Mouse (Mus musculus) stomach, embryonic 15.5 days (tissue): ENCODE data around the gene Skint5. TPM values are rescaled to one million over a fixed set of nuclear protein-coding genes. Genes with fewer than 3 reads are reported as not detected.
"Not testable (repeated sequence)": the region's sequence is repeated elsewhere in the genome, so short reads cannot be mapped to it uniquely, and the experiment has no call there.

Experiments used
- ATAC-seq: fragments of 200-750 bp; cut with Nextera tagmentation; 2 replicates; pipeline ENCODE4 v1.8.0; 2017; ENCODE audit warnings: low read depth, moderate number of reproducible peaks, moderate TSS enrichment; ENCODE audit not compliant: insufficient read depth, low FRiP score
- H3K27ac ChIP-seq: fragments of 300-500 bp; sonication (generic); 2 replicates; pipeline ENCODE4 v1.5.1; 2015; ENCODE audit warnings: mild to moderate bottlenecking, inconsistent platforms
- H3K27me3 ChIP-seq: fragments of 300-500 bp; sonication (generic); replicated peaks from 2 replicates; pipeline ENCODE4 v1.6.1; 2015; ENCODE audit warnings: inconsistent platforms
- H3K36me3 ChIP-seq: fragments of 300-500 bp; sonication (generic); 2 replicates; pipeline ENCODE4 v1.6.1; 2015; ENCODE audit warnings: inconsistent platforms
- H3K4me1 ChIP-seq: fragments of 300-500 bp; sonication (generic); 2 replicates; pipeline ENCODE4 v1.6.1; 2015; ENCODE audit warnings: inconsistent platforms
- H3K4me2 ChIP-seq: fragments of 300-500 bp; sonication (generic); 2 replicates; pipeline ENCODE4 v1.6.1; 2015; ENCODE audit warnings: mild to moderate bottlenecking, inconsistent platforms
- H3K4me3 ChIP-seq: fragments of 300-500 bp; sonication (generic); replicated peaks from 2 replicates; pipeline ENCODE4 v1.5.1; 2015; ENCODE audit warnings: inconsistent platforms
- H3K9ac ChIP-seq: fragments of 300-500 bp; sonication (generic); 2 replicates; pipeline ENCODE4 v1.6.1; 2015; ENCODE audit warnings: inconsistent platforms
- H3K9me3 ChIP-seq: fragments of 300-500 bp; sonication (generic); 2 replicates; pipeline ENCODE4 v1.6.1; 2016; ENCODE audit warnings: inconsistent platforms
- WGBS: fragments of 180-500 bp; shearing (Covaris S2); methylation state at CpG from one replicate; pipeline ENCODE4 v1.1.7; 2015; 5-methylcytosine and 5-hydroxymethylcytosine counted together
- polyA plus RNA-seq: library from polyadenylated mRNA; unstranded; fragments of >200 nt; fragmentation: Nextera tagmentation; extraction: Ambion mirVana; gene quantifications from 2 replicates; pipeline ENCODE4 v1.2.1, GENCODE M21; 2015

Skint5 gene
- not detected in 2 replicates for polyA plus RNA-seq

DNA sequence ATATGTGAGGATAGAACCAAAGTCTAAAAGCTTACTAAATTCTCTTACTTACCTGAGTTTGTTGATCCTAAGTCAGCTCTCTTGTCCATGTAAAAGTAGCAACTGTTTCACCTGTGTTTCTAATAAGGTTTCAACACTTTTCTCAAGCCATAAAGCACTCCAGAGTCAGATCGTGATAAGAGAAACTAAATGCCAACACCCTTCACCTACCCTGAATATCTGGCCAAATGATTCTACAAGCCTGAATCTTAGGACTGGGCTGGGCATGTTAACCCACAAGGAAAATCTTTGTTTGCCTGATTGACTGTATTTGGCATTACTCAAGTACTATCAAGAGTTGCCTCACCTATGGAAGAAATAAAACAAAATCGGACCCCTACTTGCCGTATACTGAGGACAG, at the start of gene Skint5:
Gene Skint5, minus strand, starts transcription at position 101 of the 400 bp plus-strand sequence.
- no peak for ATAC-seq

DNA sequence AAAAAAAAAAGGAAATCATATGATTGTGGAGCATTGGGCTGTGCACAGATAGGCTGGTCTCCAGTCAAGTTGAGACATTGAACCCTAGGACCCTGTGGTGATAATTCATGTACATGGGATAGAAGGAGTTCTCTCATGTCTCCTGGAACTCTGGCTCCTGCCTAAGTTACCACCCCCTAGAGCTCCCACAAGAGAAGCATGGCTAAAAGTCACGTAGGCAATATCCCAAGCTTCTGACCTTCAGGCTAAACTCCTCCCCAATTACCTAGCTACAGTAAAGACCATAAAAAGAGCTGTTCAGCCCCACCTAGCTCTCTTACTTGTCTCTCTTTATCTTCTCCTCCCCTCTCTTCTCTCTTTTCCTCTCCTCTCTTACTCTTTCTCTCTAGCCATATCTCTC, 42.0 kb downstream of the Skint5 start:
- H3K9ac ChIP-seq: no peak overlapping the region
- no peak overlapping the region for H3K27ac ChIP-seq
- no peaks in the 10 kb centered on the region for H3K4me1 ChIP-seq
- no peaks in the 10 kb centered on the region for H3K36me3 ChIP-seq
- H3K27me3 ChIP-seq: no peaks in the 10 kb centered on the region
- H3K9me3 ChIP-seq: no peaks in the 10 kb centered on the region
- no peak overlapping the region for H3K4me3 ChIP-seq
- ATAC-seq: no peak
- WGBS: 67% methylated on average over 1 of the region's 1 CpGs
- H3K4me2 ChIP-seq: no peak overlapping the region

More for the DNA sequence above, at the start of gene Skint5:
- Histone ChIP-seq H3K9ac (no peak within 1 kb of the TSS), H3K4me1 (no peaks in the 10 kb centered on the region), H3K4me2 (no peak within 1 kb of the TSS), H3K36me3 (no peaks in the 10 kb centered on the region), H3K4me3 (no peak within 1 kb of the TSS), H3K27me3 (no peaks in the 10 kb centered on the region), H3K9me3 (no peaks in the 10 kb centered on the region), H3K27ac (no peak within 1 kb of the TSS)
- 87% methylated on average over 3 of the region's 3 CpGs for WGBS

DNA sequence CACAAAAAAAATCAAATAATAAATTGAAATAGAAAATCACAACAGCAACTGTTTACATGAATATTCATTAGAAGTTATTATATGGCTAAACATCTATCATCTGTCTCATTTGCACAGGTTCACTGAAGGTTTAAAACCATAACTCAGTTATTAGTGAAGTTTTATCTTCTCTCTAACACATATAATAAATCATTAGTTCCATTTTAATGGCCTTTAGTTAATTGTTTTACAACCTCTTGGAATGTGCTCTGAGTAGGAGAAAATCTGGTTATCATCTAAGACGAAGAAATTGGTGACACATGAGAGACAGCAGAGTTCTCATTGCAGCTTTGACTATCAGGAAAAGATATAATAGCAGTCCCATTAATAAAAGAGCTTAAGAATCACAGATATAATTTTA, 235.1 kb downstream of the Skint5 start:
- Histone ChIP-seq H3K4me2 (no peak overlapping the region), H3K9ac (no peak overlapping the region), H3K4me1 (no peaks in the 10 kb centered on the region), H3K4me3 (no peak overlapping the region), H3K9me3 (no peaks in the 10 kb centered on the region), H3K27ac (no peak overlapping the region), H3K36me3 (no peaks in the 10 kb centered on the region), H3K27me3 (no peaks in the 10 kb centered on the region)
- no peak for ATAC-seq
- 46% methylated on average over 1 of the region's 1 CpGs for WGBS

DNA sequence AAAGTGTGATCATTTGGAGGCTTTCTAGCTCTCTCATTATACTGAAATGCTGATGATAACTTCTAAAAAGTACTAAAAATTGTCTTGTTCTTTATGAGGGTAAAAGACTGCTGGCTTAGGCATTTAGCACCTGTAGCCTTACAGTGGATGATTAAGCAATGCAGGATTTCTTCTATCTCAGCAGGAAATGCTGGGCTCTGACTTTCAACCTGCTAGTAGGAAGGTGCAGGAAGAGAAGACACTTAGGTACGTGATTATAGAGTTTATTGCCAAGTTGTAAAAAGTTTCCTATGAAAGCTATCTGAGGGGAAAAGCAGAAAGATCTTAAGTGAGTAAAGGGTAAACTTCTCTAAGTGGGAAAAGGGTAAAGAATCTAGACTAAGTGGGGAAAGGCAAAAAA, 235.6 kb downstream of the Skint5 start:
- WGBS: 53% methylated on average over 1 of the region's 1 CpGs
- Histone ChIP-seq H3K27me3 (no peaks in the 10 kb centered on the region), H3K4me2 (no peak overlapping the region), H3K27ac (no peak overlapping the region), H3K9ac (no peak overlapping the region), H3K4me1 (no peaks in the 10 kb centered on the region), H3K36me3 (no peaks in the 10 kb centered on the region), H3K9me3 (no peaks in the 10 kb centered on the region), H3K4me3 (no peak overlapping the region)
- no peak for ATAC-seq

DNA sequence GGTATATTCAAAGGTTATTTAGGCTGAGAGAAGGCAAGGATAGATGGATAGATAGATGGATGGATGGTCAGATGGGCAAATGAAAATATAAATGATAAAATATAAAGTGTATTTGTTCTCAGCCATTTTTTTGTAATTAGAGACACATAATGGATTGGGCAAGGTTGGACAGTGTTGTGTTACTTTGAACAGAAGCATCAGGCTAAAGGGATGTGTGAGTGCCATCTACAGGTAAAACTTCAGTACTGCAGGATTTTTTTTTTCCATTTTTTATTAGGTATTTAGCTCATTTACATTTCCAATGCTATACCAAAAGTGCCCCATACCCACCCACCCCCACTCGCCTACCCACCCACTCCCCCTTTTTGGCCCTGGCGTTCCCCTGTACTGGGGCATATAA, 551.1 kb downstream of the Skint5 start:
- not testable (repeated sequence) for H3K36me3 ChIP-seq, H3K9me3 ChIP-seq, H3K4me1 ChIP-seq, H3K9ac ChIP-seq, H3K27me3 ChIP-seq, H3K4me2 ChIP-seq, H3K4me3 ChIP-seq, H3K27ac ChIP-seq, ATAC-seq
- 67% methylated on average over 2 of the region's 2 CpGs for WGBS

Other genes starting within 250 kb of the Skint5 start
- not detected in 2 replicates for gene Skint11, start 163.9 kb upstream of the Skint5 start, polyA plus RNA-seq